Mouse (Mus musculus): ENCODE data around the gene Gipc2. TPM values are rescaled to one million over a fixed set of nuclear protein-coding genes. Genes with fewer than 3 reads are reported as not detected.

The Gipc2 gene
- polyA plus RNA-seq, 1 experiment from 2014 or later = 10.8 TPM

GRCm38 (mm10) chr3:152066696-152067095 is 99.3 kb downstream of the Gipc2 start:
- DNase-seq (ENCODE audit: low spot score) = no peak
- peak overlapping the region; percentile 41 for H3K4me3 ChIP-seq

GRCm38 (mm10) chr3:152065806-152066205 is 100.2 kb downstream of the Gipc2 start:
- Histone ChIP-seq H3K27ac (no peak overlapping the region), H3K27me3 (ENCODE audit: insufficient read depth, poor library complexity, severe bottlenecking) (peaks cover 11% of the 10 kb centered on the region; the same call in 1 of the 2 replicates), H3K4me3 (no peak overlapping the region), H3K4me1 (peaks cover 8% of the 10 kb centered on the region), H3K9me3 (no peaks in the 10 kb centered on the region), H3K36me3 (no peaks in the 10 kb centered on the region)
- WGBS = 50% methylated on average over 4 of the region's 4 CpGs
- DNase-seq (ENCODE audit: low spot score) = no peak

More at GRCm38 (mm10) chr3:152066696-152067095, 99.3 kb downstream of the Gipc2 start:
- peaks cover 11% of the 10 kb centered on the region; the same call in 1 of the 2 replicates for H3K27me3 ChIP-seq (ENCODE audit: insufficient read depth, poor library complexity, severe bottlenecking)
- no peaks in the 10 kb centered on the region for H3K9me3 ChIP-seq
- peak overlapping the region; percentile 48; the same call in 1 of the 2 replicates for H3K27ac ChIP-seq
- no peaks in the 10 kb centered on the region for H3K36me3 ChIP-seq
- 21% methylated on average over 13 of the region's 13 CpGs for WGBS
- peaks cover 8% of the 10 kb centered on the region for H3K4me1 ChIP-seq

- H3K36me3 ChIP-seq = no peaks in the 10 kb centered on the region
Observed at GRCm38 (mm10) chr3:152064166-152064565, 101.9 kb downstream of the Gipc2 start.

GRCm38 (mm10) chr3:152062806-152063205 is 103.2 kb downstream of the Gipc2 start:
- Histone ChIP-seq H3K9me3 (no peaks in the 10 kb centered on the region), H3K4me3 (no peak overlapping the region), H3K36me3 (no peaks in the 10 kb centered on the region), H3K27ac (no peak overlapping the region), H3K4me1 (peaks cover 8% of the 10 kb centered on the region), H3K27me3 (ENCODE audit: insufficient read depth, poor library complexity, severe bottlenecking) (peaks cover 11% of the 10 kb centered on the region; the same call in 1 of the 2 replicates)
- WGBS = 45% methylated on average over 3 of the region's 3 CpGs
- DNase-seq (ENCODE audit: low spot score) = no peak

More at GRCm38 (mm10) chr3:152064166-152064565, 101.9 kb downstream of the Gipc2 start:
- DNase-seq (ENCODE audit: low spot score) = no peak
- Histone ChIP-seq H3K4me3 (no peak overlapping the region), H3K4me1 (peaks cover 8% of the 10 kb centered on the region), H3K27me3 (ENCODE audit: insufficient read depth, poor library complexity, severe bottlenecking) (peaks cover 11% of the 10 kb centered on the region; the same call in 1 of the 2 replicates), H3K9me3 (no peaks in the 10 kb centered on the region), H3K27ac (no peak overlapping the region)
- WGBS = 75% methylated on average over 2 of the region's 2 CpGs

- H3K36me3 ChIP-seq = no peaks in the 10 kb centered on the region
- WGBS = 89% methylated on average over 5 of the region's 5 CpGs
- H3K4me3 ChIP-seq = no peak overlapping the region
- no peaks in the 10 kb centered on the region for H3K4me1 ChIP-seq
- H3K9me3 ChIP-seq = no peaks in the 10 kb centered on the region
- no peak for DNase-seq (ENCODE audit: low spot score)
- H3K27ac ChIP-seq = no peak overlapping the region
- H3K27me3 ChIP-seq (ENCODE audit: insufficient read depth, poor library complexity, severe bottlenecking) = peaks cover 9% of the 10 kb centered on the region; the same call in 1 of the 2 replicates
Observed at GRCm38 (mm10) chr3:152061145-152061544, 104.9 kb downstream of the Gipc2 start.

- Histone ChIP-seq H3K4me1 (no peaks in the 10 kb centered on the region), H3K27me3 (ENCODE audit: insufficient read depth, poor library complexity, severe bottlenecking) (no peaks in the 10 kb centered on the region), H3K9me3 (no peaks in the 10 kb centered on the region), H3K27ac (no peak overlapping the region), H3K4me3 (no peak overlapping the region), H3K36me3 (no peaks in the 10 kb centered on the region)
- no peak for DNase-seq (ENCODE audit: low spot score)
- WGBS = 78% methylated on average over 2 of the region's 2 CpGs
Observed at GRCm38 (mm10) chr3:152058235-152058634, 107.8 kb downstream of the Gipc2 start.

- Histone ChIP-seq H3K4me1 (no peaks in the 10 kb centered on the region), H3K36me3 (no peaks in the 10 kb centered on the region), H3K27ac (no peak overlapping the region), H3K27me3 (ENCODE audit: insufficient read depth, poor library complexity, severe bottlenecking) (no peaks in the 10 kb centered on the region), H3K9me3 (no peaks in the 10 kb centered on the region), H3K4me3 (no peak overlapping the region)
- 51% methylated on average over 4 of the region's 4 CpGs for WGBS
- no peak for DNase-seq (ENCODE audit: low spot score)
Observed at GRCm38 (mm10) chr3:152054260-152054659, 111.8 kb downstream of the Gipc2 start.

- H3K27me3 ChIP-seq (ENCODE audit: insufficient read depth, poor library complexity, severe bottlenecking) = no peaks in the 10 kb centered on the region
- H3K4me3 ChIP-seq = no peak overlapping the region
- no peaks in the 10 kb centered on the region for H3K36me3 ChIP-seq
- H3K27ac ChIP-seq = no peak overlapping the region
- H3K9me3 ChIP-seq = no peaks in the 10 kb centered on the region
- DNase-seq (ENCODE audit: low spot score) = no peak
- WGBS = 84% methylated on average over 2 of the region's 2 CpGs
- no peaks in the 10 kb centered on the region for H3K4me1 ChIP-seq
Observed at GRCm38 (mm10) chr3:152051959-152052358, 114.1 kb downstream of the Gipc2 start.

- H3K9me3 ChIP-seq = no peaks in the 10 kb centered on the region
- no peaks in the 10 kb centered on the region for H3K4me1 ChIP-seq
- DNase-seq (ENCODE audit: low spot score) = no peak
- H3K4me3 ChIP-seq = no peak overlapping the region
- H3K27ac ChIP-seq = no peak overlapping the region
- no peaks in the 10 kb centered on the region for H3K36me3 ChIP-seq
- H3K27me3 ChIP-seq (ENCODE audit: insufficient read depth, poor library complexity, severe bottlenecking) = no peaks in the 10 kb centered on the region
Observed at GRCm38 (mm10) chr3:152047914-152048313, 118.1 kb downstream of the Gipc2 start.

- WGBS = 78% methylated on average over 3 of the region's 3 CpGs
- DNase-seq (ENCODE audit: low spot score) = no peak
- Histone ChIP-seq H3K36me3 (no peaks in the 10 kb centered on the region), H3K9me3 (no peaks in the 10 kb centered on the region), H3K27ac (no peak overlapping the region), H3K4me1 (no peaks in the 10 kb centered on the region), H3K4me3 (no peak overlapping the region), H3K27me3 (ENCODE audit: insufficient read depth, poor library complexity, severe bottlenecking) (no peaks in the 10 kb centered on the region)
Observed at GRCm38 (mm10) chr3:152046895-152047294, 119.1 kb downstream of the Gipc2 start.

Other genes starting within 250 kb of the Gipc2 start
- 30.5 and 32.1 TPM in 2 replicates for gene Dnajb4, start 44.1 kb upstream of the Gipc2 start, polyA plus RNA-seq (2016; fragmentation: Nextera tagmentation; extraction: Ambion mirVana)
- gene Fubp1, start 44.2 kb upstream of the Gipc2 start, polyA plus RNA-seq (2016; fragmentation: Nextera tagmentation; extraction: Ambion mirVana) = 179 and 249 TPM in 2 replicates
- 102 and 155 TPM in 2 replicates for gene Nexn, start 100.1 kb upstream of the Gipc2 start, polyA plus RNA-seq (2016; fragmentation: Nextera tagmentation; extraction: Ambion mirVana)
- gene Miga1, start 174.2 kb upstream of the Gipc2 start, polyA plus RNA-seq (2016; fragmentation: Nextera tagmentation; extraction: Ambion mirVana) = 14.5 and 18.4 TPM in 2 replicates
- gene Usp33, start 180.2 kb upstream of the Gipc2 start, polyA plus RNA-seq (2016; fragmentation: Nextera tagmentation; extraction: Ambion mirVana) = 36.2 and 37.6 TPM in 2 replicates
- 41.1 and 42.7 TPM in 2 replicates for gene Zzz3, start 229.2 kb upstream of the Gipc2 start, polyA plus RNA-seq (2016; fragmentation: Nextera tagmentation; extraction: Ambion mirVana)

All from heart, embryonic 10.5 days (tissue).